Mouse (Mus musculus): Measurements from ENCODE around the gene Dennd1a. TPM values are rescaled to one million over a fixed set of nuclear protein-coding genes. Genes with fewer than 3 reads are reported as not detected.
"Not testable (repeated sequence)": the region's sequence is repeated elsewhere in the genome, so short reads cannot be mapped to it uniquely, and the experiment has no call there.

Gene Dennd1a
- polyA plus RNA-seq, 1 experiment from 2014 or later = 10.3 TPM

DNA sequence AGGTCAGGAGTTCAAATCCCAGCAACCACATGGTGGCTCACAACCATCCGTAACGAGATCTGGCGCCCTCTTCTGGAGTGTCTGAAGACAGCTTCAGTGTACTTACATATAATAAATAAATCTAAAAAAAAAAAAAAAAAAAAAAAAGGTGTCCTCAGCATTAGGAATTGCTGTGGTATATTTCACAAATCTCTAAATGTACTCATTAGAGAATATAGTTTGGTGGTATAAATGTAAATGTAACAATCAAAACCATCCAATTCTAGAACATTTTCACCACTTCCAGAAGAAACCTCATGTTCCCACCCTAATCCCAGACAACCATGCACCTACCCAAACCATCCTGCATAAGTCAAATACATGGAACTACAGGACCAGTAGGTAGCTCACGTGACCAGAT lies 350.3 kb downstream of the Dennd1a start:
- not testable (repeated sequence) for H3K4me2 ChIP-seq; H3K36me3 ChIP-seq; H3K4me3 ChIP-seq (replicated peaks); H3K27ac ChIP-seq; ATAC-seq (ENCODE audit: insufficient read depth, low FRiP score, low read depth); H3K27me3 ChIP-seq (replicated peaks); H3K4me1 ChIP-seq; H3K9me3 ChIP-seq; H3K9ac ChIP-seq
- 78% methylated on average over 4 of the region's 4 CpGs for WGBS

DNA sequence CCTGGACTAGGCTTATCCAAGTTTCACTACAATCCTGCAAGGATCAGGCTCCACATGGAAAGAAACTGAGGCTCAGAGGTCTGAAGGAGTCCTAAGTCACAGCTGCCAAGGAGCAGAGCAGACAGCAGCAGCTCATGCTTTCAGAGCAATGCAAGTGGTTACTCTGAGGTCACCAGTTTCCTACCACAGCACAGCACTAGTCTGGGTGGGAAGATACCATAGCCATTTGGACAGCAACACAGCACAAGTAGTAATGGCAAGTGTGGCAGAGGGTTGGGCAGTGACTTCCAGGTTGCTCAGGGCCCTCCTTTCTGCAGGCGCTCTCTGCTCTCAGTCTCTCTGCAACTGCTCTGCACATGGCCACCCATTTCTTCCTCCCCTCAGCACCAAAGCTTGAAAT lies 354.9 kb downstream of the Dennd1a start:
- Histone ChIP-seq H3K9ac (no peak overlapping the region), H3K4me3 (replicated peaks) (no peak overlapping the region), H3K4me2 (no peak overlapping the region), H3K36me3 (no peaks in the 10 kb centered on the region), H3K9me3 (no peaks in the 10 kb centered on the region), H3K4me1 (no peaks in the 10 kb centered on the region), H3K27me3 (replicated peaks) (no peaks in the 10 kb centered on the region), H3K27ac (no peak overlapping the region)
- 90% methylated on average over 1 of the region's 1 CpGs for WGBS
- no peak for ATAC-seq (ENCODE audit: insufficient read depth, low FRiP score, low read depth)

DNA sequence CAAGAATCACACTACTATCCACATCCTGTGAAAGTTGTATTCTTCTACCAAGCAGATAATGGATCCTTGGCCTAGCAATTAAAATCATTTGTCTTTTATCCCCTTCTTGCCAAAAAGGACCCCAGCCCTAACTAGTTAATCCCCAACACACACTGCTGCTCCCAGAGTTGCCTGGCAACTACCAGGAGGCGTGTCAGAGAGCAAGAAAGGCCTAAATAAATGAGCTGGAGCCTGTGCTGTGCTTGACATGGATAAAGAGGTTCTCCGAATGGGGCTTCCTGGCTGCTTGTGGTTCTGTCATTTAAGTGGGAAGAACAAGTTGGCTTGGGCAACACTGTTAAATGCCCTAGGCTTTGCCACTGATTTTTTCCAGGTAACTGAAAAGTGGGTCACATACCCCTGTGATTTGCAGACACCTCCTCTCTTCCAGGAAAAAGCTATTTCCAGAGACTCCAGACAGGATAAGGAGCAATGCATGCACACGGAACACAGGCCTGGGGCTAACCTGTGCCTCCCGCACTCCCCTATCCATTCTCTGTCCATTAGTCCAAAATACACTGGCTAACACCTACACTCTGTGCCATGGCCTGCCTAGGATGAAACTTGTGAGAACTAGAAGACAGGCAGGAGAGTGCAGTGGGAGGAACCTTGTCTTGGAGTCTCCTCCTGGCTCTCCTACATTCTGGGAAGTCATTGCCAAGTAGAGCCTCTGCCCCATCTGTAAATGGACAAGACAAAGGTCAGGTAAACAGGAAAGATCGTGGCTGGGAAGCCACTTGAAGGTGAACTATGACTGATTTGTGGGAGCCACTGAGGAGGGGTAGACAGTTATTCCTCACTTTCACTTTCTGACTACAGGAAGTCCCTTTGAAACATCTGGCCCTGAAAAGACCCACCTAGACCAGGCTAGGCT lies 355.9 kb downstream of the Dennd1a start:
- no peak overlapping the region for H3K4me2 ChIP-seq
- no peak overlapping the region for H3K27ac ChIP-seq
- H3K4me1 ChIP-seq = no peaks in the 10 kb centered on the region
- no peaks in the 10 kb centered on the region for H3K9me3 ChIP-seq
- no peak overlapping the region for H3K4me3 ChIP-seq (replicated peaks)
- no peaks in the 10 kb centered on the region for H3K36me3 ChIP-seq
- no peak for ATAC-seq (ENCODE audit: insufficient read depth, low FRiP score, low read depth)
- no peaks in the 10 kb centered on the region for H3K27me3 ChIP-seq (replicated peaks)
- 43% methylated on average over 5 of the region's 5 CpGs for WGBS
- H3K9ac ChIP-seq = no peak overlapping the region

DNA sequence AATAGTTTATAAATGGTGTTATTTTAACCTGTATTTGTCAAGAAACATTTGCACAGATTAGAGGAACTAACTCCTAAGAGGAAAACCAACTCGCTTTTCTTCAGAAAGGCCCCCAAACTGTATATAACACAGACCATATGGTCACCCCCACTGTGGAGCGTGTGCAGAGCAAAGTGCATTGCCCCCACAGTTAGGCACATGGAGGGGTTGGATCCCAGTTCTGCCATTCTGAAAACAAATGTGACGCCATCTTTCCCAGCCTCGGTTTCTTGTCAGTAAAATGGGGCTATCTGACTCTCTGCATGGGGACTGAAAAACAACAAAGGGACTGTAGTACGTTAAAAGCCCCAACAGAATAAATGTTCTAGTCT lies 361.1 kb downstream of the Dennd1a start:
- ATAC-seq (ENCODE audit: insufficient read depth, low FRiP score, low read depth) = no peak
- Histone ChIP-seq H3K4me1 (no peaks in the 10 kb centered on the region), H3K36me3 (no peaks in the 10 kb centered on the region), H3K4me2 (no peak overlapping the region), H3K27me3 (replicated peaks) (no peaks in the 10 kb centered on the region), H3K27ac (no peak overlapping the region), H3K9me3 (no peaks in the 10 kb centered on the region), H3K4me3 (replicated peaks) (no peak overlapping the region), H3K9ac (no peak overlapping the region)
- WGBS = 72% methylated on average over 5 of the region's 5 CpGs

DNA sequence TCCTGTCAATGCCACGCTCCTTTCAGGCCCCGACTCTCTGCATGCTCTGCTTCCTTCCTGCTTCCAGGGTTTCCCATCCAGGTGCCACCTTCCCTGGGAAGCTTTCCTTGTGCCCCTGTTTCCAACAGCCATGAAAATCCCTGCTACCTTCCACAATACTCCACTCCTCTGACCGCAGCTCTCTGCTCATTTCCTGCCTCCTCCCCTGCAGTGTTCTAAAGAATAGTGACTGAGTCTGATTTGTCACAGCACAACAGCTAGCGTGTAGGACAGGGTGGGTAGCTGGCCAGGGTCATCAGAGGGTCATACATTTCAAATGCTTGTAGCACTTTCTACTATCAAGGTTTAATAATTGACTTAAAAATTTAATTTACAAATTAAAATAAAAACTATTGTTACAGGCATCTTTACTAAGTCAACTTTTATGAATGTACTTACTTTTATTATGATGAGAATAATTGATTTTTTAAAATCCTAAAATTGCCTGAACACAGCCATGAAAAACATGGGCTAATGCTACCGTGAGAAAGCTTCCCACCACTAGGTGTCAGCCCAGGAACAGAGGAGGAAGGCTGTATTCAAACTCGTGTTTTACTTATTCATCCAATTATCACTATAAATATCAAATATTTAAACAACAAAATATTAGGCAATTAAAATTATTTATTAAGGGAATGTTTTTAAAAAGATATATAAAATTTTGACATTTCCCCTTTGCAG lies 361.6 kb downstream of the Dennd1a start:
- Histone ChIP-seq H3K4me1 (no peaks in the 10 kb centered on the region), H3K4me3 (replicated peaks) (no peak overlapping the region), H3K36me3 (no peaks in the 10 kb centered on the region), H3K9ac (no peak overlapping the region), H3K4me2 (no peak overlapping the region), H3K27me3 (replicated peaks) (no peaks in the 10 kb centered on the region), H3K9me3 (no peaks in the 10 kb centered on the region), H3K27ac (no peak overlapping the region)
- ATAC-seq (ENCODE audit: insufficient read depth, low FRiP score, low read depth) = no peak
- 38% methylated on average over 6 of the region's 6 CpGs for WGBS

DNA sequence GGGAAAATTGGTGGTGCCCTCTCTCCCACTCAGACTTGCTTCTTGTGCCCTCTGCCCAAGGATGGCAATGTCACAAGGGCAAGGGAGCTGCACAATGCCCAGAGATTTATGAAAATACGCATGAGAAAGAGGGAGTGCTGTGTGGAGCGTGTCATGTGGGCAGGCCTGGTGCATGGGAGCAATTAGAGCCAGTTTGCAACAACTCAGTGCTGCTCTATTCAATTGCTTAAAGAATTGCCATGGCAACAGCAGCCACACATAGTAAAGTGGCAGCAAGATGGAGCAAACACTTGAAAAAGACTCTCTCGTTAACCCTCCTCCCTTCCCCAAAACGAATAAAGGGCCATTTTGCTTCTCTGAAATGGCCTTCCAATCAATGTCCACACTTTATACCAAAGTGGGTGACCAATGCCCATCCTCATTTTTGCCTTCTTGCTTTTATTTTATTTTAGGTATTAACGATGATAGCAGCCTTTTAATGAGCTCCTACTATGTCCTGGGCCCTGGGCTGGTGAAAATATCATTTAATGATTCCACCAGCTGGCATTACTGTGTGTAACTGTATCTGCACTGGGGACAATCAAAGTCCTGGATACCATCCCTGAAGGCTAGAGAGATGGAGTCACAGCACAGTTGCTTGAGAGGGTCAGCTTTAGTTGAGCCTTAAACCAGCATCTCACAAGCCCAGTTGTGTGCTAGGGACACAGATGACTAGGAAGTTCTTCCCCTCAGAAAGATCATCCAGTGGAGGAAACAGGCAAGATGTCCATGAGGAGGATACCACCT lies 378.3 kb downstream of the Dennd1a start:
- no peaks in the 10 kb centered on the region for H3K36me3 ChIP-seq
- no peak overlapping the region for H3K27ac ChIP-seq
- no peaks in the 10 kb centered on the region for H3K27me3 ChIP-seq (replicated peaks)
- no peak overlapping the region for H3K4me2 ChIP-seq
- no peak overlapping the region for H3K9ac ChIP-seq
- WGBS = 80% methylated on average over 5 of the region's 5 CpGs
- H3K4me3 ChIP-seq (replicated peaks) = no peak overlapping the region
- H3K9me3 ChIP-seq = no peaks in the 10 kb centered on the region
- no peak for ATAC-seq (ENCODE audit: insufficient read depth, low FRiP score, low read depth)
- H3K4me1 ChIP-seq = no peaks in the 10 kb centered on the region

DNA sequence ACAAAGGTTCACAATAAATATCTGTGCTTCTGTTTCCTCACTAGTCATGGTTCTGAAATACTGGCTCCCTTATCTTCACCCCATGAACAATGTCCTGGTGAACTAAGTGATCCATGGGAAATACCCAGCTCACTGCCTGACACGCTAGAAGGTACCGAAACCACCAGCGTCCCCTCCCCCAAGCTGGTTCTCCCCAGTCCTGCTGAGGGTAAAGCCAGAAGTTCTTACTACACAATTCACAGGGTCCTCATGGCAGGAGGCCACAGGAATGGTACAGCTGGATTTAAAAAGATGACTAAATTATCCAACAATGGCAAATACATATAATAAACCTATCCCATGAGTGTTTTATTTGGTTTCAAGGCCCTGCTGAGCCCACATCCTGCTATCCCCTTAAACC lies 378.9 kb downstream of the Dennd1a start:
- H3K4me2 ChIP-seq = no peak overlapping the region
- H3K4me1 ChIP-seq = no peaks in the 10 kb centered on the region
- H3K9ac ChIP-seq = no peak overlapping the region
- WGBS = 90% methylated on average over 3 of the region's 3 CpGs
- no peak overlapping the region for H3K4me3 ChIP-seq (replicated peaks)
- H3K27ac ChIP-seq = no peak overlapping the region
- no peak for ATAC-seq (ENCODE audit: insufficient read depth, low FRiP score, low read depth)
- H3K27me3 ChIP-seq (replicated peaks) = no peaks in the 10 kb centered on the region
- no peaks in the 10 kb centered on the region for H3K36me3 ChIP-seq
- H3K9me3 ChIP-seq = no peaks in the 10 kb centered on the region

DNA sequence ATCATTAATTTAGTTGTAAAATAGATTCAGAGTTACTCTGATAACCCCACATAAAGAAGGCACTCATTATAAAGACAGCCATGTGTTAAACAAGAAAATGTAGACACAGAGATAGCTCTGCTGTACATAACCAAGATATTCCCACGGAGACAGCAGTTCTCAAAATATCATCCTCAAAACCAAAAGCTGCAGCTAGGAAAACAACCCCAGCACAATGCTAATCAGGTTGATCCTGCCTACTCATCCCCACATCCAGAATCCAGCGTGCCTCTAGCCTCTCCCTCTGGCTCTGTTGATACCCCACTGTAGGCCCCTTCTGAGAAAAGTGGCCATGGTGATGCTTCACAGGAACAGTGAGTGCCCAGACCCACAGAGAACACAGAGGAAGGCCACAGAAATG lies 380.9 kb downstream of the Dennd1a start:
- Histone ChIP-seq H3K27ac (no peak overlapping the region), H3K36me3 (no peaks in the 10 kb centered on the region), H3K4me3 (replicated peaks) (no peak overlapping the region), H3K4me2 (no peak overlapping the region), H3K9ac (no peak overlapping the region), H3K27me3 (replicated peaks) (no peaks in the 10 kb centered on the region), H3K4me1 (no peaks in the 10 kb centered on the region), H3K9me3 (no peaks in the 10 kb centered on the region)
- 79% methylated on average over 2 of the region's 2 CpGs for WGBS
- no peak for ATAC-seq (ENCODE audit: insufficient read depth, low FRiP score, low read depth)

DNA sequence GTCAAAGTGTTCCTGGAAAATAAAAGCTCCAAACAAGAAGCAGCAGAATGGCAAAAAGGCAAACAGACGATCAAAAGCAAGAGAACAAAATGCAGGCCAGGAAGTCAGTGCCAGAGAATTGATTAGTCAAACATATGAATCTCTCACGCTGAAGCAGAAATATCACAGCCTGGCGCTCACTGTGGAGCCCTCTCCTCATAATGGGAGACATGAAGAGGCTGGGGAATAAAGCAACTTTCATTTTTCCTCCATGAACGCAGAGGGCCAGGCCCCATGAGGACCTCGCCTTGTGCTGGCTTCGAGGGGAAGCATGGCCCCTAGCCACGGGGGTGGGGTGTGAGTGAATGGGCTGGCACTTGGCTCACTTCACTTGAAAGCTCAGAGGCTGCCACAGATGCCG lies 383.9 kb downstream of the Dennd1a start:
- Histone ChIP-seq H3K9me3 (no peaks in the 10 kb centered on the region), H3K4me1 (no peaks in the 10 kb centered on the region), H3K36me3 (no peaks in the 10 kb centered on the region), H3K4me2 (no peak overlapping the region), H3K27ac (no peak overlapping the region), H3K9ac (no peak overlapping the region), H3K4me3 (replicated peaks) (no peak overlapping the region), H3K27me3 (replicated peaks) (no peaks in the 10 kb centered on the region)
- no peak for ATAC-seq (ENCODE audit: insufficient read depth, low FRiP score, low read depth)
- 69% methylated on average over 8 of the region's 8 CpGs for WGBS

DNA sequence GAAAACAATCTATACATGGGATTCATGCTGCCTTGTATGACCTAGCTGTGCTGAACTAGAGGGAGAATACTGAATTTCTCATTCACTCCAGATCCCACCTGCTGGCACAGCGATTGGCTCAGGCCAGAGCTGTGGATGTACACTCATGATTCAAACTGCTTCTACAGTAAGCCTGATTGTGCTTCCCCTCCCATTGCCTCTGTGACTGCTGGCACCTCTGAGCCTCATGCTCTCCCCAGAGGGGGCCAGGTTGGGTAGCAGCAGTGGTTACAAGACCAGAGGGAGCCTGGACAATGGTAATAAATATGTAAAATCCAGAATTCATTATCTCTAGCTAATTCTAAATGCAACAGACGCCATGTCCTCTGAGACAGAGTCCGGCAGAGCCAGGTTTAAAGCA lies 404.0 kb downstream of the Dennd1a start:
- Histone ChIP-seq H3K27me3 (replicated peaks) (no peaks in the 10 kb centered on the region), H3K36me3 (no peaks in the 10 kb centered on the region), H3K4me2 (no peak overlapping the region), H3K27ac (no peak overlapping the region), H3K9ac (no peak overlapping the region), H3K4me3 (replicated peaks) (no peak overlapping the region), H3K4me1 (peaks cover 5% of the 10 kb centered on the region), H3K9me3 (no peaks in the 10 kb centered on the region)
- no peak for ATAC-seq (ENCODE audit: insufficient read depth, low FRiP score, low read depth)
- 93% methylated on average over 3 of the region's 3 CpGs for WGBS

DNA sequence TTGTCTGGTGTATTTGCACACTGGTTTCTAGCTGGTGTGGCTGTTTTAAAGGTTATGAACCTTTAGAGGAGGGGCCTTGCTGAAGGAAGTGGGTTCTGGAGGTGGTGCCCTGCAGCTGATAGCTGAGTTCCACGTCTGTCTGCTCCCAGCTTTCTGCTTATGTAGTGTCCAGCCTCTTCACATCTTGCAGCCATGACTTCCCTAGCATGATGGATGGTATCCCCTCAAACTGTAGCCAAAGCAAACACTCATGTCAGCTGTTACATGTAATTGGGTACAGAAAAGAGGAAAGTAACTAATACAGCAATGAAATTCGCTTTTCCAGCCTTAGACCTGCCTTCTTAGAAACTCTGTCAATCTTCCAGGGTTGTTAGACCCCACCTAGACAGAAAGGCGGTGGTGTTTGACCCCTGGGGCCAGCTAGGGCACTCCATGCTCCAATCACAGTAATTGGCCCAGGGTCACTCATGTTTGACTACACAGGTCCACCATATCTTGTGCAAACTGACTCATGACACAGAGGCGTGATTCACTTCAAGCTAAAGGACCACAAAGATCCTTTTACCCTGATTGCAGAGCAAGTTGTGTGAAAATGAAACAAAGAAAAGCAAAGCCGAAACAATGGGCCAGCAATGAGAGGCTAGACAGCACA lies 405.8 kb downstream of the Dennd1a start:
- peak; percentile 76 for ATAC-seq (ENCODE audit: insufficient read depth, low FRiP score, low read depth)
- Histone ChIP-seq H3K4me1 (peaks cover 5% of the 10 kb centered on the region), H3K27ac (peak overlapping the region; percentile 33; the same call in 1 of the 2 replicates), H3K4me3 (replicated peaks) (no peak overlapping the region), H3K9me3 (no peaks in the 10 kb centered on the region), H3K4me2 (no peak overlapping the region), H3K27me3 (replicated peaks) (no peaks in the 10 kb centered on the region), H3K9ac (no peak overlapping the region), H3K36me3 (no peaks in the 10 kb centered on the region)
- WGBS = 46% methylated on average over 5 of the region's 5 CpGs
